Mouse (Mus musculus) neural tube, embryonic 13.5 days (tissue): ENCODE data around the gene Calm1. TPM values are rescaled to one million over a fixed set of nuclear protein-coding genes. Genes with fewer than 3 reads are reported as not detected.

ENCODE experiments used
- polyA plus RNA-seq: library from polyadenylated mRNA; unstranded; fragments of >200 nt; fragmentation: Nextera tagmentation; extraction: Ambion mirVana; gene quantifications from 2 replicates; pipeline ENCODE4 v1.2.1, GENCODE M21; 2015

Calm1 gene
- polyA plus RNA-seq, 1 experiment from 2014 or later, result 2,486 TPM

Other genes starting within 250 kb of the Calm1 start
- 0.42 and 0.55 TPM in 2 replicates for gene Kcnk13, start 234.9 kb upstream of the Calm1 start, polyA plus RNA-seq
- gene Psmc1, start 89.3 kb upstream of the Calm1 start, polyA plus RNA-seq, result 291 and 293 TPM in 2 replicates
- 11.5 and 11.8 TPM in 2 replicates for gene Nrde2, start 39.8 kb upstream of the Calm1 start, polyA plus RNA-seq